Mouse (Mus musculus) forebrain, embryonic 14.5 days (tissue): ENCODE measurements at regions not wholly inside any gene's neighbourhood (a gene's known extent, or its start where the extent isn't known, plus 50 kb on each side); places are given as distances from the start of the nearest gene placed in this dataset.

Experiments used
- ATAC-seq: fragments of 200-750 bp; cut with Nextera tagmentation; 2 replicates; pipeline ENCODE4 v1.8.0; 2017; ENCODE audit warnings: mild to moderate bottlenecking, moderate library complexity
- DNase-seq: peaks from one replicate; pipeline ENCODE4 v3.0.0-alpha.2; 2015; ENCODE audit warnings: low spot score
- H3K27ac ChIP-seq: fragments of 300-500 bp; sonication (generic); 2 replicates; pipeline ENCODE4 v1.5.1; 2014; ENCODE audit warnings: low read depth, mild to moderate bottlenecking, control low read depth, low read length, moderate library complexity
- H3K27me3 ChIP-seq: fragments of 300-500 bp; sonication (generic); replicated peaks from 2 replicates; pipeline ENCODE4 v1.6.1; 2014; ENCODE audit warnings: low read length, control low read depth, mixed read lengths; ENCODE audit not compliant: control insufficient read depth, insufficient read depth
- H3K36me3 ChIP-seq: fragments of 300-500 bp; sonication (generic); 2 replicates; pipeline ENCODE4 v1.6.1; 2014; ENCODE audit warnings: low read length, control low read depth; ENCODE audit not compliant: control insufficient read depth, insufficient read depth
- H3K4me1 ChIP-seq: fragments of 300-500 bp; sonication (generic); 2 replicates; pipeline ENCODE4 v1.6.1; 2014; ENCODE audit warnings: antibody characterized with exemption, low read length, control low read depth; ENCODE audit not compliant: control insufficient read depth, insufficient read depth
- H3K4me2 ChIP-seq: fragments of 300-500 bp; sonication (generic); 2 replicates; pipeline ENCODE4 v1.6.1; 2014; ENCODE audit warnings: mild to moderate bottlenecking, control low read depth, low read length
- H3K4me3 ChIP-seq: fragments of 300-500 bp; sonication (generic); 2 replicates; pipeline ENCODE4 v1.5.1; 2014; ENCODE audit warnings: low read depth, low read length, control low read depth
- H3K9ac ChIP-seq: fragments of 300-500 bp; sonication (generic); 2 replicates; pipeline ENCODE4 v1.6.1; 2014; ENCODE audit warnings: mild to moderate bottlenecking, low read length, control low read depth, moderate library complexity
- H3K9me3 ChIP-seq: fragments of 300-500 bp; sonication (generic); replicated peaks from 2 replicates; pipeline ENCODE4 v1.6.1; 2016; ENCODE audit warnings: low read length, control low read depth, mixed read lengths; ENCODE audit not compliant: control insufficient read depth
- WGBS: fragments of 180-500 bp; shearing (Covaris S2); extraction: QIAGEN DNeasy Blood & Tissue Kit; methylation state at CpG from one replicate; pipeline ENCODE4 v1.1.7; 2014; 5-methylcytosine and 5-hydroxymethylcytosine counted together

- no peaks in the 10 kb centered on the region for H3K27me3 ChIP-seq
- ATAC-seq, result no peak
Observed at GRCm38 (mm10) chr2:133278546-133278945, 273.4 kb upstream of the Bmp2 start.

GRCm38 (mm10) chr2:133279275-133279674 lies 272.7 kb upstream of the Bmp2 start:
- Histone ChIP-seq H3K4me1 (no peaks in the 10 kb centered on the region; the same call in 1 of the 2 replicates), H3K4me2 (no peak overlapping the region), H3K9ac (no peak overlapping the region), H3K36me3 (no peaks in the 10 kb centered on the region), H3K9me3 (no peaks in the 10 kb centered on the region), H3K27me3 (no peaks in the 10 kb centered on the region), H3K4me3 (no peak overlapping the region), H3K27ac (no peak overlapping the region)
- 89% methylated on average over 4 of the region's 4 CpGs for WGBS
- no peak for ATAC-seq
- DNase-seq, result no peak

More at GRCm38 (mm10) chr2:133278546-133278945, 273.4 kb upstream of the Bmp2 start:
- 61% methylated on average over 4 of the region's 4 CpGs for WGBS
- Histone ChIP-seq H3K9me3 (no peaks in the 10 kb centered on the region), H3K9ac (no peak overlapping the region), H3K4me1 (no peaks in the 10 kb centered on the region; the same call in 1 of the 2 replicates), H3K4me3 (no peak overlapping the region), H3K27ac (no peak overlapping the region), H3K36me3 (no peaks in the 10 kb centered on the region), H3K4me2 (no peak overlapping the region)
- DNase-seq, result no peak

DNA sequence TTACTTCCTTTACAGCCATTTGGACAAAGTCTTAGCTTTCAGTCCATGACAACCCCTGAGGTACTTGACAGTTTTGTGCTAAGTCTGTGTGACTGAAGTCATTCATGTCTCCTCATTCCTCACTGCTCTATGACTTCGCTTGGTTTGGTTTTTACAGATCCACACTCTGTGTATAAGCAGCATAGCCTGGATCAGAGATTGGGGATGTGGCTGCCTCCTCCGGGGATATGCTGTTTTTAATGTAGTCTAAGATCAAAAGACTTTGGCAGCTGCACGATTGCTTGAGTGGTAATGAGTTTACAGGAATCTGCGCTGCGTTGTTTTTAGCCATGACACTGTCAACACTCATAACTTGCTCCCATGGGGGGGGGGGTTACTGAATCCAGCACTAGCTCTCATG lies 269.3 kb upstream of the Bmp2 start:
- H3K4me3 ChIP-seq, result no peak overlapping the region
- no peaks in the 10 kb centered on the region for H3K27me3 ChIP-seq
- no peaks in the 10 kb centered on the region for H3K9me3 ChIP-seq
- H3K27ac ChIP-seq, result no peak overlapping the region
- H3K4me1 ChIP-seq, result no peaks in the 10 kb centered on the region; the same call in 1 of the 2 replicates
- no peak overlapping the region for H3K4me2 ChIP-seq
- 67% methylated on average over 5 of the region's 5 CpGs for WGBS
- no peak overlapping the region for H3K9ac ChIP-seq
- ATAC-seq, result no peak; the same call in 1 of the 2 replicates
- no peaks in the 10 kb centered on the region for H3K36me3 ChIP-seq
- DNase-seq, result peak; percentile 33

- DNase-seq (no peak), ATAC-seq (no peak)
- Histone ChIP-seq H3K9ac (no peak overlapping the region), H3K27me3 (no peaks in the 10 kb centered on the region), H3K9me3 (no peaks in the 10 kb centered on the region), H3K36me3 (no peaks in the 10 kb centered on the region), H3K4me1 (no peaks in the 10 kb centered on the region; the same call in 1 of the 2 replicates), H3K4me3 (no peak overlapping the region), H3K4me2 (no peak overlapping the region), H3K27ac (no peak overlapping the region)
- 54% methylated on average over 1 of the region's 1 CpGs for WGBS
Observed at GRCm38 (mm10) chr2:133283709-133284108, 268.2 kb upstream of the Bmp2 start.

DNA sequence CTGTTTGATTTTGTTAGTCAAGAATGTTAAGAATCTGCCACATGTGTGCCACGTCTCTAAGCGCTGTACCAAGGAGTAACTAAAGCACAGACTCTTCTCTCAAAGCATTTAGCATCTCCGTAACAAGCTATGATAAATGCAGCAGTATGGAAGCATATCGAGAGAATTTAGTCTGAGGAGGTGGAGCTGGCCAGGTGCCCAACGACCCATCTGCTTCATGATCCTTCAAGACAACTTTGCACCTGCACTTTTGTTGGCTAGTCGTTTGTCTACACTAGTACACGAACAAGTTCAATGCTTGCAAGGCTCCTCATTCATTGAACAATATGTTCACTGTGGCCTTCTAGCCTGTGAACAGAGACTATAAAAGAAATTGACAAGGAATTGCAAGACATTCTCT lies 257.8 kb upstream of the Bmp2 start:
- H3K4me1 ChIP-seq, result no peaks in the 10 kb centered on the region
- H3K9me3 ChIP-seq, result no peaks in the 10 kb centered on the region
- H3K27ac ChIP-seq, result no peak overlapping the region
- H3K4me2 ChIP-seq, result no peak overlapping the region
- H3K4me3 ChIP-seq, result no peak overlapping the region
- DNase-seq (no peak), ATAC-seq (no peak)
- WGBS, result 63% methylated on average over 7 of the region's 7 CpGs
- no peaks in the 10 kb centered on the region for H3K36me3 ChIP-seq
- H3K27me3 ChIP-seq, result no peaks in the 10 kb centered on the region
- H3K9ac ChIP-seq, result no peak overlapping the region

DNA sequence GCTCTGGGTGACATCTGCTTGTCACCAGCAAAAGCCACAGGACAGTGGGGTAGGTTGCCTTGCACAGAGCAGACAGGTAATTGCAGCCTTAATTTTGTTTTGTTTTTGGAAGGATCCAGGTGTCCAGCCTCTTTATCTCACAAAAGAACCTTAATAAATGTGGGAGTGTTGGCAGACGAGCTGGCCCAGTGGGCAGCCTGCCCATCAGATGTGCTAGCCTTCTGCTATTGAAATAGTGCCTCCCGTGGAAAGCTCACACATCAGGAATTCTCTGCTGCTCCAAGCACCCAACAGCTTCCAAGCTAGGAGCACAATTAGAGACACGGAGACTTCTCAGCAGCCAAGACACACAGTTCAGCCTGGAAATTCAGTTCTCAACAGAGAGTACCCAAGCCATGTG lies 246.0 kb upstream of the Bmp2 start:
- H3K4me2 ChIP-seq, result no peak overlapping the region
- ATAC-seq (no peak), DNase-seq (peak; percentile 24)
- H3K36me3 ChIP-seq, result no peaks in the 10 kb centered on the region
- no peak overlapping the region for H3K27ac ChIP-seq
- H3K9me3 ChIP-seq, result no peaks in the 10 kb centered on the region
- H3K27me3 ChIP-seq, result no peaks in the 10 kb centered on the region
- no peaks in the 10 kb centered on the region for H3K4me1 ChIP-seq
- no peak overlapping the region for H3K9ac ChIP-seq
- H3K4me3 ChIP-seq, result no peak overlapping the region
- 46% methylated on average over 3 of the region's 3 CpGs for WGBS

DNA sequence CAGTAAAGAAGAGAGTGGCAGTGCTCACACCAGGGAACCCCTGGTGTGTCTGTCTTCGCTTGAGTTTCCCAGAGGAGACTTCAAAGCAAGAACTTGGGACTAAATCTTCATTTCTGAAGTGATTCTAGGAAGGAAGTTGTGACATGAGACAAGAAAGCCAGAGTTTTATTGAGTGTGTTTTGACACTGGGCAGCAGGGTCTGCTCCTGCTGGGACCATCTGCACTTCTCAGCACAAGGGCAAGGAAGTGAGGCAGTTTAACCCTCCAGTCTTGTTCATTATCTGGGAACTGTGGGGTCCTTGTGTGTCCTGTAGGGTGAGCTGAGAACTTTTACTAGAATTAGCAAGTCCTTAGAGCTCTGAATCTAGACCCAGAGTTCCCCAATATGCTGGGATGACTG lies 241.0 kb upstream of the Bmp2 start:
- Histone ChIP-seq H3K9ac (no peak overlapping the region), H3K4me3 (no peak overlapping the region), H3K36me3 (no peaks in the 10 kb centered on the region), H3K27me3 (no peaks in the 10 kb centered on the region), H3K27ac (no peak overlapping the region), H3K4me1 (0 out of 2 replicates have a peak, but pooled peaks cover 2% of the 10 kb centered on the region), H3K9me3 (no peaks in the 10 kb centered on the region), H3K4me2 (no peak overlapping the region)
- DNase-seq (no peak), ATAC-seq (no peak)
- WGBS, result 59% methylated on average over 1 of the region's 1 CpGs

- no peak for DNase-seq
- H3K9me3 ChIP-seq, result no peaks in the 10 kb centered on the region
- H3K4me3 ChIP-seq, result no peak overlapping the region
- H3K4me1 ChIP-seq, result no peaks in the 10 kb centered on the region
- no peaks in the 10 kb centered on the region for H3K36me3 ChIP-seq
- H3K4me2 ChIP-seq, result no peak overlapping the region
- H3K9ac ChIP-seq, result no peak overlapping the region
- WGBS, result 61% methylated on average over 6 of the region's 6 CpGs
- no peaks in the 10 kb centered on the region for H3K27me3 ChIP-seq
- H3K27ac ChIP-seq, result no peak overlapping the region
- no peak for ATAC-seq
Observed at GRCm38 (mm10) chr2:133326290-133327050, 225.5 kb upstream of the Bmp2 start.

DNA sequence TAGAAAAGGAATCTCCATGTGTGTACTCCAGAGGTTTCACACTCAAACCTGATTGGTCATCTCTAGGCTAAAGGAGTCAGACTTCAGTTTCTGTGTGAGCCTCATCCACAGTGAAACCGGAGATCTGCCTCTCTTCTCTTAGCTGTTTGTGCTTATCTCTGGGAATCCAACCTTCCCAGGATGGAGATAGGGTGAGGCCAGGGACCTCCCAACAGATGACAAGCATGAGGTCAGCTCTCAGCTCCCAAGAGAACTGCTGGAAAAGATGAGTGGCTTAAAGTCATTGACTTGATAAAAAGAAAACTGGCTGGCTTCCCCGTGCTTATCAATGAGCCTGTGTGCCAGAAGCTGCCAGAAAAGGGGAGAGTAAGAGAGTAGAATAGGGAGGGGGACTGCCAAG lies 224.3 kb upstream of the Bmp2 start:
- H3K27me3 ChIP-seq, result no peaks in the 10 kb centered on the region
- H3K27ac ChIP-seq, result no peak overlapping the region
- H3K4me3 ChIP-seq, result no peak overlapping the region
- no peak overlapping the region for H3K4me2 ChIP-seq
- H3K36me3 ChIP-seq, result no peaks in the 10 kb centered on the region
- DNase-seq (no peak), ATAC-seq (no peak)
- 62% methylated on average over 2 of the region's 2 CpGs for WGBS
- H3K4me1 ChIP-seq, result no peaks in the 10 kb centered on the region
- no peaks in the 10 kb centered on the region for H3K9me3 ChIP-seq
- no peak overlapping the region for H3K9ac ChIP-seq
